Mouse (Mus musculus) forebrain, embryonic 11.5 days (tissue): ENCODE measurements around the gene Zc3h6. TPM values are rescaled to one million over a fixed set of nuclear protein-coding genes. Genes with fewer than 3 reads are reported as not detected.

Experiments used
- ATAC-seq: fragments of 200-750 bp; cut with Nextera tagmentation; replicated peaks from 2 replicates; pipeline ENCODE4 v1.8.0; 2017; ENCODE audit warnings: moderate TSS enrichment; ENCODE audit not compliant: low FRiP score
- DNase-seq: peaks from one replicate; pipeline ENCODE4 v3.0.0-alpha.2; 2017; ENCODE audit warnings: low spot score
- H3K27ac ChIP-seq: fragments of 300-500 bp; sonication (generic); 2 replicates; pipeline ENCODE4 v1.5.1; 2014; ENCODE audit warnings: low read depth, low read length
- H3K27me3 ChIP-seq: fragments of 300-500 bp; sonication (generic); 2 replicates; pipeline ENCODE4 v1.6.1; 2014; ENCODE audit warnings: mild to moderate bottlenecking, low read length, mixed read lengths; ENCODE audit not compliant: control insufficient read depth, insufficient read depth
- H3K36me3 ChIP-seq: fragments of 300-500 bp; sonication (generic); 2 replicates; pipeline ENCODE4 v1.6.1; 2014; ENCODE audit warnings: mild to moderate bottlenecking, low read length, moderate library complexity, mixed read lengths; ENCODE audit not compliant: control insufficient read depth, insufficient read depth
- H3K4me1 ChIP-seq: fragments of 300-500 bp; sonication (generic); replicated peaks from 2 replicates; pipeline ENCODE4 v1.6.1; 2014; ENCODE audit warnings: low read length, mixed read lengths; ENCODE audit not compliant: control insufficient read depth, insufficient read depth
- H3K4me2 ChIP-seq: fragments of 300-500 bp; sonication (generic); 2 replicates; pipeline ENCODE4 v1.6.1; 2014; ENCODE audit warnings: low read depth, mild to moderate bottlenecking, low read length, moderate library complexity, mixed read lengths; ENCODE audit not compliant: severe bottlenecking
- H3K4me3 ChIP-seq: fragments of 300-500 bp; sonication (generic); 2 replicates; pipeline ENCODE4 v1.5.1; 2014; ENCODE audit warnings: low read depth, low read length
- H3K9ac ChIP-seq: fragments of 300-500 bp; sonication (generic); 2 replicates; pipeline ENCODE4 v1.6.1; 2014; ENCODE audit warnings: low read length
- H3K9me3 ChIP-seq: fragments of 300-500 bp; sonication (generic); 2 replicates; pipeline ENCODE4 v1.6.1; 2016; ENCODE audit warnings: low read length, mixed read lengths; ENCODE audit not compliant: control insufficient read depth
- WGBS: fragments of 180-500 bp; shearing (Covaris S2); extraction: QIAGEN DNeasy Blood & Tissue Kit; methylation state at CpG from one replicate; pipeline ENCODE4 v1.1.7; 2014; 5-methylcytosine and 5-hydroxymethylcytosine counted together
- polyA plus RNA-seq: library from polyadenylated mRNA; unstranded; fragments of >200 nt; fragmentation: Nextera tagmentation; extraction: Ambion mirVana; gene quantifications from 2 replicates; pipeline ENCODE4 v1.2.1, GENCODE M21; 2014

Zc3h6 gene
- 2.8 and 2.9 TPM in 2 replicates for polyA plus RNA-seq

DNA sequence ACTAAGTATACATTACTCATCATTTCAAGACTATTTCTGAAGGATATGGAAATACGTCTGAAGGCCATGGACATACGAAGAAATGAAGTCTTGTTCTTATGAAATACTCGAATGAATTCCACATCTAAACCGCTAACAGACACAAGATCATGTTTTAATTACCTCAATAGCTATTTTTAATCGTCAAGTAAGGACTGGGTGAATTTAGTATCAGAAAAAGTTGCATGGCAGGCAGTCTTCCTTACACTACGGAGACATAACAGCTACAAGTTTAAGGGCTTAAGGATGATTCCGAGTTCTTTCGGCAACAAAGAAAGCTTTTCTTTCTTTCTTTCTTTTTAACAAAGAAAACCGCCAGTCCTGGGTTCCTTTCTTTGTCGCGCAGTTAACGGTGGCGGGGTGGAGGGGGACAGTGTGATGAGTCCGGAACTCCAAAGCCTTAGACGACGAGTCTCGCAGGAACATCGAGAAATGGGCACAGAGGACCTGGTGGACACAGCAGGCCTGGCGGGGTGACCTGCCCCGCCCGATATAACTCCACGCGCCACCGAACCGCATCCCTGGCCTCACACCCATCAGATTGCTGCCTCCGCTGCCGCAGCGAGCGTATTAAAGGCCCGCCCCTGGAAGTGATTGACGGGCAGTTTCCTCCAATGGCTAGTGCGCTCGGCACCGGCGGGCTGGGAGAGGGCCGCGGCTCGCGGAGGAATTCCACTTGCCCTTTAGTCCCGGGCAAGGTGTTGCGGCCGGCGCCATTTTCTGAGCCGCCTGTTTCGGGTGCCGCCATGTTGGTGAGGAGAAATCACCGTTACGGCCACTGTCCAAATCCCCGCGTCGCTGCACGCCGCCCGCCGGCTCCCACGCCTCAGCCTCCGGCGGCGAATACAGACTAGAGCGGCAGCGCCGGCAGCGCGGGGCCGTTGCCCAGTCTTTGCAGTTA lies at the start of gene Zc3h6:
Zc3h6 (plus strand) TSS at position 762 of the 940 bp plus-strand sequence.
- no peaks in the 10 kb centered on the region; the same call in 1 of the 2 replicates for H3K4me1 ChIP-seq
- H3K27ac ChIP-seq: peak within 1 kb of the TSS; percentile 100
- H3K27me3 ChIP-seq: no peaks in the 10 kb centered on the region
- H3K4me3 ChIP-seq: peak within 1 kb of the TSS; percentile 85
- DNase-seq (peak; percentile 99), ATAC-seq (peak; percentile 97)
- no peaks in the 10 kb centered on the region for H3K36me3 ChIP-seq
- H3K4me2 ChIP-seq: peak within 1 kb of the TSS; percentile 61
- peak within 1 kb of the TSS; percentile 100 for H3K9ac ChIP-seq
- H3K9me3 ChIP-seq: no peaks in the 10 kb centered on the region
- WGBS: 1% methylated on average over 65 of the region's 65 CpGs

DNA sequence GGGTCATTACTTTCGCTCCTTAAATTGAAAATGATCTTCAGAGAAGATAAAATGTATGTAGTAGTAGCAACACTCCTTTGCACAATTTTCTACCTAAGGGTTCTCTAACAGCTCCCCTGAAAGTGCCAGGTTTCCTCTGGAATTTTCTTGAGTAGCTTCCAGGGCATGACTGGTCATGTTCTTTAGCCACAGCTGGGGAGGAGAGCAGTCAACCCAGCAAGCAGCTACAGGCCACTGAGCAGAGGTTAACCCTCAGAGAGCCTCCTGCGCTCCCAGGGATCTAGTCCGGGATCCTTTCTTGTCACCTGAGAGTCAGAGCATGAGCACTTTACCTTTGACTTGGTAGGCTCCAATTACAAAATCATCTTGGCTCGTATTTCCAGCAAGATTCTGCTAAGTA lies 42.4 kb upstream of the Zc3h6 start:
- ATAC-seq (no peak), DNase-seq (no peak)
- H3K27me3 ChIP-seq: no peaks in the 10 kb centered on the region
- H3K9me3 ChIP-seq: no peaks in the 10 kb centered on the region
- no peak overlapping the region for H3K4me2 ChIP-seq
- no peak overlapping the region for H3K27ac ChIP-seq
- 92% methylated on average over 4 of the region's 4 CpGs for WGBS
- H3K36me3 ChIP-seq: no peaks in the 10 kb centered on the region; the same call in 1 of the 2 replicates
- H3K4me1 ChIP-seq: no peaks in the 10 kb centered on the region
- no peak overlapping the region for H3K9ac ChIP-seq
- H3K4me3 ChIP-seq: no peak overlapping the region

DNA sequence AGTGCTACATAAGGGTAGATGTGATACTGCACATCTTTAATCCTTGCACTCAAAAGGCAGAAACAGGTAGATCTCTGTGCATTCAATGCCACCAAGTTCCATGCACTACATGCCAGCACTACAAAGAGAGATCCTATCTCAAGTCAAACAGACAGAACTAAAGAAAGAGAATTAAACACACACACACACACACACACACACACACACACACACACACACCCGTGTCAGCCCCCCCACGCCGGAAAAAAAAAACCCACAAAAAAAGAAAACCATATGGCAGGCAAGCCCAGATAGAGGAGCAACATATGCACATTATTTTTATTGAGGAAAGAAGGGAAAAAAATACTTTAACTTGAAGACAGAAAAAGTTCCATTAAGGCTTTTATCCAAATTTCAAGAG lies 38.8 kb upstream of the Zc3h6 start:
- DNase-seq (no peak), ATAC-seq (no peak)
- Histone ChIP-seq H3K27me3 (no peaks in the 10 kb centered on the region), H3K9me3 (no peaks in the 10 kb centered on the region), H3K4me1 (no peaks in the 10 kb centered on the region), H3K4me3 (no peak overlapping the region), H3K4me2 (no peak overlapping the region), H3K9ac (no peak overlapping the region), H3K36me3 (no peaks in the 10 kb centered on the region; the same call in 1 of the 2 replicates), H3K27ac (no peak overlapping the region)
- WGBS: 85% methylated on average over 3 of the region's 3 CpGs

DNA sequence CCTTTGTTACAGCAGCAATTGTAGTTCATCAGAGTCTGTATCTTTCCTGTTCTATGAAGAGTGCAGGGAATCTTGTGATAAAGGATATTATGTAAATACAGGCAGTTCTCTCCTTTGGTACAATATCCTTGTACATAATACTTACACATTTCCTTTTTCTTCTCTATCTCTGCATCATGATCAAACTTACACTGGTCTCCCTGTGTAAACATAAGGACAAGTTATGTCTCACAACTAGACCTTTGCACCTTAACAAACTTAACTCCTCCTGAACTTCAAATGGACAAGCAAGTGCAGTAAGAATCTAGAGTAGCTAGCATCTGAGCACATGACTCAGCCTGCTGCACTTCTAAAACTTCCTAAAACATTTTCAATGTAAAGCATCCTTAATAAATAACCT lies 36.5 kb upstream of the Zc3h6 start:
- no peaks in the 10 kb centered on the region for H3K4me1 ChIP-seq
- H3K4me2 ChIP-seq: no peak overlapping the region
- no peak overlapping the region for H3K4me3 ChIP-seq
- no peaks in the 10 kb centered on the region; the same call in 1 of the 2 replicates for H3K36me3 ChIP-seq
- ATAC-seq (no peak), DNase-seq (no peak)
- no peak overlapping the region for H3K9ac ChIP-seq
- H3K27ac ChIP-seq: no peak overlapping the region
- H3K9me3 ChIP-seq: no peaks in the 10 kb centered on the region
- H3K27me3 ChIP-seq: no peaks in the 10 kb centered on the region

DNA sequence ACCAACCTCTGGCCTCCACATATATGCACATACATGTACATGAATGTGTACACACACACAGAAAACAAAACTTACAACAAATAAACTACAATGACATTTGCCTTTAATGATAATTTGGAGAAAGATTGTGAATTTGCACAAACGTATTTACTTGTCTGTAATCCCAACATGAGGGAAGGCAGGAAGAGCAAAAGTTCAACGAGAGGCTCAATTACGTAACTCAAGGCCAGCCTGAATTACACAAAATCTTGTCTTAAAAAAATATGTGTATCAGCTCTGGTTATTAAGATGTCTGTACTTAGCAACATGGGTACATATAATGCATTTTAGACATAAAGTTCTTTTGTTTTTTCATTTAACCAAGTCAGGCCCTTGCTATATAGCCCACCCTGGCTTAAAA lies 30.9 kb upstream of the Zc3h6 start:
- ATAC-seq (no peak), DNase-seq (no peak)
- H3K4me2 ChIP-seq: no peak overlapping the region
- no peaks in the 10 kb centered on the region for H3K27me3 ChIP-seq
- no peak overlapping the region for H3K4me3 ChIP-seq
- no peak overlapping the region for H3K27ac ChIP-seq
- no peaks in the 10 kb centered on the region for H3K4me1 ChIP-seq
- H3K9me3 ChIP-seq: no peaks in the 10 kb centered on the region
- WGBS: 89% methylated on average over 3 of the region's 3 CpGs
- no peaks in the 10 kb centered on the region for H3K36me3 ChIP-seq
- no peak overlapping the region for H3K9ac ChIP-seq

DNA sequence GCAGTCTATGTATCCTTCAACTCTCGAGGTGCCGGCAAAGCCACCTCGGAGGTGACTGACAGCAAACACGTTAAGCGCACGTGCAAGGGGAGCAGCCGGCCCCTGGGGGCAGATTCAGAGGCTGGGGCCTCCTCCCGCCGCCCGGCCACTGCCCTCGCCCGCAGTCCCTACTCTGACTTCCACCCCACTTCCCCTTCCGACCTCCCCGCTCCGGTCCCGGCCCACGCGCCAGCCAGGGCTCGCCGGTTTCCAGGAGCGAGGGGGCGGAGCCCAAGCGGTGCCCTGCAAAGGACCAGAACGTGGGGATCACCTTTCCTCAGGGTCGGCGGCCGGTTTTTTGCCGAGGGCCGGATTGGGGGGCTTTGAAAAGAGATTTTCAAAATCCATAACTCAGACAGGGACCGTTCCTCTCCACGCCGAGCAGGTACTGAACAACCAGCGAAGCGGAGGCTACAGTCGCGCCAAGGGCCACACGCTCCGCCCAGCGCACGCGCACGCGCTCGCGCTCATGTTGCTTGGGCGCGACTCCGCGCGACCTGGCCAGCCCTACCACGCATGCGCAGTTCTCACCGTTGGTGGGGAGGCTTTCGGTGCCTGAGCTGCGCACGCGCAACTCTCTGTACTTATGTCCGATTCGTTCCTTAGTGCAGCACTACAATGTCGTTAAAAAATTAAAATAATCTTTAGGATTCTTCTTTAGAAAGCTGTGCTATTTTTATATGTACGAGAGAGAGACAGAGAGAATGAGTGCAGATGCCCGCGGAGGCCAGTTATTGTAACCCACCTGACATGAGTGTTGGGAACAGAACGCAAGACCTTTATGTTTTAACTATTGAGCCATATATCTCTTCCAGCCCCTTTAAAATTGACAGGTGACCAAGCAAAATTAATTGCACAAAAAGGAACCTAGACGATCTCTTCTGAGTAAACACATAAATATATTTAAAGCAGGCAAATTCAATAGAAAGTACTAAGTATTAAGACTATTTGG lies 23.4 kb upstream of the Zc3h6 start, which contains the start of gene Zc3h8:
Zc3h8 (minus strand) TSS at position 540 of the 991 bp plus-strand sequence.
- Histone ChIP-seq H3K27me3 (no peaks in the 10 kb centered on the region), H3K9me3 (no peaks in the 10 kb centered on the region), H3K9ac (peak within 1 kb of the TSS; percentile 72), H3K4me3 (peak within 1 kb of the TSS; percentile 59), H3K4me1 (no peaks in the 10 kb centered on the region), H3K36me3 (no peaks in the 10 kb centered on the region), H3K27ac (peak within 1 kb of the TSS; percentile 62), H3K4me2 (peak within 1 kb of the TSS; percentile 61)
- peak; percentile 98 for DNase-seq
- ATAC-seq: peak; percentile 93
- WGBS: 2% methylated on average over 64 of the region's 65 CpGs

DNA sequence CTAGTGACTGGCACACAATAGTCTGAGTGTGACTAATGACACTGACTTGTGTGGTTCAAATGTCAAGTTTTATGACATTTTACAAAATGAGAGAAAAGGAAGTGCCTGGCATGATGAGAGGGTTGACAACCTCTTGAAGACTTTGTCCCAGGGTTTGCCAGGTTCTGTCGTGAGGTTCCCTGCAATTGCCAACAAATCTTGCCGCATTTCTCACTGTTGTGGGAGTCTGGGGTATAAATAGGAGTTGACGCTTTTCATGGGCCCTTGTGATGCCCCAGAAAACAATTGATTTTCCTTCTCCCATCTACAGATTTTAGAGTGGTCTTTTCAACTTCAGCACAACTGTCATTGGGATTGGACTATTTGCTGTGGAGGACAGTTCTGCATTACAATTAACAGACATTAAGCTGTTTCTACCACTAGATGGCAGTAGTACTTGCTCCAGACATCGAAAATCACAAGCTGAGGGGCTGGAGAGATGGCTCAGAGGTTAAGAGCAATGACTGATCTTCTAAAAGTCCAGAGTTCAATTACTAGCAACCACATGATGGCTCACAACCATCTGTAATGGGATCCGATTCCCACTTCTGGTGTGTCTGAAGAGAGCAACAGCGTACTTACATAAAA lies 19.1 kb upstream of the Zc3h6 start:
- Histone ChIP-seq H3K9ac (no peak overlapping the region), H3K27me3 (no peaks in the 10 kb centered on the region), H3K27ac (no peak overlapping the region), H3K4me1 (no peaks in the 10 kb centered on the region), H3K4me3 (no peak overlapping the region), H3K4me2 (no peak overlapping the region), H3K36me3 (no peaks in the 10 kb centered on the region), H3K9me3 (no peaks in the 10 kb centered on the region)
- no peak for ATAC-seq
- DNase-seq: no peak
- WGBS: 40% methylated on average over 6 of the region's 6 CpGs

DNA sequence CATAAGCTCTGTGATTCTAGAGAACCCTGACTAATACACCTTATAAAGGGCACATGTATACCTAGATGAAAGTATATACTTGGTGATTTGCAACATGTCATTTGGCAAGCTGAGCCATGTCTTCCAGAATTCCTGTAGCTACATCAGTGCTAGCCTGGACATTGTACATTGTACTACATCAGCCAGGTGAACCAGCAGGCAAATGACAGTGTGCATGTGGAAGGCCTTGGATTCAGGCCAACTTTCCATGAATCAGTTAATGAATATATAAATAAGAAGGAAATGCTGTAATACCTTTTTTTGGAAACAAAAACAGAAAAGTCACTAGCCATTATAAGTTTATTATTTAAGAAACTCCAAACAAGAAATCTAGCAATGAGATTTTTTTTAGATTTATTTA lies 13.0 kb upstream of the Zc3h6 start:
- Histone ChIP-seq H3K9ac (no peak overlapping the region), H3K27me3 (no peaks in the 10 kb centered on the region), H3K9me3 (no peaks in the 10 kb centered on the region), H3K4me1 (no peaks in the 10 kb centered on the region), H3K4me3 (no peak overlapping the region), H3K27ac (no peak overlapping the region), H3K36me3 (no peaks in the 10 kb centered on the region), H3K4me2 (no peak overlapping the region)
- ATAC-seq: no peak
- DNase-seq: no peak
